Mouse (Mus musculus) thymus, postnatal 4 days (tissue): ENCODE results near the gene Rack1.
"Not testable (repeated sequence)": the region's sequence is repeated elsewhere in the genome, so short reads cannot be mapped to it uniquely, and the experiment has no call there.

Source experiments
- DNase-seq: peaks from one replicate; pipeline ENCODE4 v3.0.0; 2021

Gene Rack1

DNA sequence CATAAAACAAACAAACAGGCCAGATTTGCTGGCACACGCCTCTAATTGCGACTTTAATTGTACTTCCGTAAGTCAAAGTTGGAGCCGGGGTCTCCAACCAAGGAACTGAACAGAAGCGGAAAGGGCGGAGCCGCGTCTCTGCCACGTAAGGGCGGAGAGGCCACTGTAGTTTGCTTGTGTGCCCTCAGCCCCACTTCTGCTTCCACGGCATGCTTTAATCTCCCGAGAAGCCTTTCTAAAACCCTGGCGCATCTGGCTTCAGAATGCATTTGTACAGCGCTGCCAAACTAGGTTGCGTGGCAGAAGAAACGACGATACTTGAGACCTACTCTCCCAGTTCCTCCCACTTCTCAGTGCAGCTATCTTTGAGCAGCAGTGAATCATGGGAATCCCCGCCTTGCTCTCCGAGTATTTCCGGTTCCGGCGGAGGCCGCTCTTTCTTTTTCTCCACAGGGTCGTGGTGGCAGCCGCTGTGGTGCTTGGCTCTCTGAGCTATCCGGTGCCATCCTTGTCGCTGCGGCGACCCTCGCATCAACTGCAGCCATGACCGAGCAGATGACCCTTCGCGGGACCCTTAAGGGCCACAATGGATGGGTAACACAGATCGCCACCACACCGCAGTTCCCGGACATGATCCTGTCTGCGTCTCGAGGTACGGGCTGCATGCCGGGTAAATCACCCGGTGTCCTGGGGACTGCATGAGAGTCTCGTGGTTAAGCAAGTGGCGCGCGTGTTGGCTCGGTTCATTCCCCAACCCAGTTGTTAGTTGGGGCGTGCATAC is at the start of gene Rack1:
Rack1 (plus strand) TSS at position 412 of the 781 bp plus-strand sequence.
- peak; percentile 87 for DNase-seq

DNA sequence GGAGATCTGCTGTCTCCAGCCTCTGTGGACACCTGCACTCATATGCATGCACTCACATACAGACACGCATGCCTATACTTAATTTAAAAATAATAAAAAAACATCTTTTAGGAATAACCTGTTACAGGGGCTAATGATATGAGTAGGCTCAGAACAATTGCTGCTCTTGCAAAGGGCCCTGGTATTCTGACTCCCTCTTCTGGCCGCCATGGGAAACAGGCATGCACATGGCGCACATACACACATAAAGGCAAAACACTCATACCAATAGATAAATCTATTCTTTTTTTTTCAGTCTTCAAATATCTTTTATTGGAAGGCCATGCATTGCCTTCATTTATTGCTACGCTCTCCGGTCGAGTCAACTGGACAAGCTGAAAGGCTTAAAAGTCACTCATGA is 49.7 kb upstream of the Rack1 start:
- no peak for DNase-seq

- DNase-seq = not testable (repeated sequence)
Observed at GRCm38 (mm10) chr11:48753534-48753933, 46.6 kb upstream of the Rack1 start.

DNA sequence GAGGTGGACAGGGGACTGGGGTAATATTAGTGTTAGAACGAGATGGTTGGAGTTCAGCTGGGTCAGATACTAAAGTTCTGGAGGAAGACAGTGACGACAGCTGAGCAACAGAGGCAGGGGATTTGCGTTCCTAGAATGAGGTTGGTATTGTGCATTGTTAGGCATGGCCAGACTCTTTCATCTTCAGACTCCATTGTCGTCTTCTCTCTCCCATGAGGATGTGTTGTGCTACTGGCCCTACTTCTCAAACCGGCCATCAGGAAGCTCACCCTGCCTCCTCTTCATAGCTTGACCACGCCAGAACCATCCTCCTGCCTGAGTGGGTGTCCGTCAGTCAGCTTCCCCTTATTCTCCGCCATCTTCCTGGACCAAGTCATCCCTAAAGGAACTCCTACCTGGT is 41.1 kb upstream of the Rack1 start:
- no peak for DNase-seq

DNA sequence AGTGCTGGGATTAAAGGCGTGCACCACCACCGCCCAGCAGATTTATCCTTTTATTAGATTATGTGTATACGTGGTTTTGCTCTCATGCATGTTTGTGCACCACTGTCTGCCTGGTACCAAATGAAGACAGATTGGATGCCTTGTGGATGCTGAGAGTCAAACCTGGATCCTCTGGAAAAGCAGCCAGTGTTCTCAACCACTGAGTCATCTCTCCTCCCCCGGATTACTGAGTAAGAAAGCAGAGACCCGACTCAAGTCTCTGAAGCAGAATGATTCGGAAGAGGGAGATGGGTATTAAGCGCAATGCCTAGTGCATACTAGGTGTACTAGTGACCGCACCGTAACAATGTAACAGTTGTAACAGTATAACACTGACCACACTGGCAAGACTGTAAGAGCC is 36.0 kb upstream of the Rack1 start:
- no peak for DNase-seq

DNA sequence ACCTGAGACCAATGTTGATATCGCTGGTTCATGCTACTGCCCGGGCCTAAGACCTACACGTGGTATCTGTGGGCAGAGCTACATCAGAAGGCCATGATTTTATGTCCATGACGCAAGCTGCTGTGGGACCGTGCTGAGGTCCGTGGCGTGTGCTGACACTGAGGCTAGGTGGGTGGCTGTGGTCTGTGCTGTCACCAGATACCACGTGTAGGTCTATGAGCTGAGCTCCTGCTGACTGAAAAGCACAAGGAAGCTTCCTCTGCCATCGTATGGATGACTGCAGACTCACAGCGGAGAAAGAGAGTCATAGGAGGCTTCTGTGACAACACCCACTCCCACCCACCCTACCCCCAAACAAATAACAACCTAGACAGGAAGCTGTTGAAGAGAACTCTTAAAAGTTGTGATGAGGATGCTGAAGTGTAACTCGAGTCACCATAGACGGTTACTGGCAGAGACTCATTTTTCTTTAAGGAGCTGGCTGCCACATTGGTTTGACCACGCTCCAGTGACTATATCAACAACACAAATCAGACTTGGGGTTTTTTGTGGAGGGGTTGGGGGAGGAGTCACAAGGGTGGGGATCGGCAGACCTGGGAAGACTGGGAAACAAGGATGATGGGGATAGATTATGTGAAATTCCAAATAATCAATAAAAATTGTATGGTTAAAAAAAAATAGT is 32.8 kb upstream of the Rack1 start:
- no peak for DNase-seq

DNA sequence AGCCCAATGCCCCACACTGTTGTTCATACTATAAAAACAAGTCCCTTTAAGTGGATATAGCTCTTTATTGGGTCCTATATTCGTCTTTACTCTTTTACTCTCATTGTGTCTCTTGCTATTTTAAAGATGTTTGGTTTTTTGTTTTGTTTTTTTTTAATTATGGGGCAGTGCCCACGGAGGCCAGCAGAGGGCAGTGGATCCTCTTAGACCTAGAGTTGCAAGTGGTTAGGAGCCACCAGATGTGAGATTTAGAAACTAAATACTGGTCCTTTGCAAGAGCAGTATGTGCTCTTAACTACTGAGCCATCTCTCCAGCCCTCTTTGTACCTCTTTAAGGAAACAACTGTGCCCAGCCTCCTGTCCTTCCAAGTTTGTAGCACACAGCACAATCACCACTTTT is 28.4 kb upstream of the Rack1 start:
- peak; percentile 69 for DNase-seq

- peak; percentile 65 for DNase-seq
Observed at GRCm38 (mm10) chr11:48774443-48775298, 25.5 kb upstream of the Rack1 start.

DNA sequence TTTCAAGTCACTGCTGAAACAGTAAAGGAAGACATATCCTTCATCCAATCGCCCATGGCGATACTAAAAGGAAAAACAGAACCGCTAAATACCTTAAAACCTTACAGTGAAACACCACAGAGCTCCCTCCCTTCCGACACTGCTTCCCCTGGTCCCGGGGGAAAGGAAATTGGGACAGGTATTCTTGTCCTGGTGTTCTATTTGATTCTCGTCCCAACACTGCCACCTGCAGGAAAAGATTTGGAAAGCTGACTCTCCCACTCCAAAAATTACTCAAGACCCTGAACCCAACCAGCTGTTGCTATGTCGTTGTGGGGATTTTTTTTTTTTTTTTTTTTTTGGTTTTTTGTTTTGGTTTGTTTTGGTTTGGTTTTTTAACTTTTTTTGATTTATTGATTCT is 24.6 kb upstream of the Rack1 start:
- DNase-seq = peak; percentile 38

DNA sequence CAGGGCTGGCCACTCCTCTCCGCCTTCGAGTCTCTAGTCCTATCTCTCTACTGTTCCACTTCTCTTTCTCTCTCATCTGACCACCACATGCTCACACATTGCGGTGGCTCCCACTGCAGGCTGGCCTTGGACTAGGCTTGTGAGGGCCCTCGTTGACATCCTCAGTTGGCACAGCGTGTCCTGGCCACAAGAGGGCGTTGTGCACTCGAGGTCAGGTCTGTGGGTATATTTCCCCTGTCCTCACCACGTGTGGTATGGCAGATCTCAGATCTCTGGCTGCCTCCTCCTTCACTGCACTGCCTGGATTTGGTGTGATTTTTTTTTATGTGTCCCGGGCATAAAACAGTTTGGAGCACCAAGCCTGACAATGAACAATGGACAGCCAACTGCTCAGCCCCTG is 23.5 kb upstream of the Rack1 start:
- DNase-seq = peak; percentile 63

GRCm38 (mm10) chr11:48777303-48777702 is 22.8 kb upstream of the Rack1 start:
- DNase-seq = no peak

- peak; percentile 67 for DNase-seq
Observed at GRCm38 (mm10) chr11:48779450-48779849, 20.7 kb upstream of the Rack1 start.

- no peak for DNase-seq
Observed at GRCm38 (mm10) chr11:48782243-48782642, 17.9 kb upstream of the Rack1 start.

GRCm38 (mm10) chr11:48787455-48788211 is 12.5 kb upstream of the Rack1 start:
- DNase-seq = peak; percentile 67

DNA sequence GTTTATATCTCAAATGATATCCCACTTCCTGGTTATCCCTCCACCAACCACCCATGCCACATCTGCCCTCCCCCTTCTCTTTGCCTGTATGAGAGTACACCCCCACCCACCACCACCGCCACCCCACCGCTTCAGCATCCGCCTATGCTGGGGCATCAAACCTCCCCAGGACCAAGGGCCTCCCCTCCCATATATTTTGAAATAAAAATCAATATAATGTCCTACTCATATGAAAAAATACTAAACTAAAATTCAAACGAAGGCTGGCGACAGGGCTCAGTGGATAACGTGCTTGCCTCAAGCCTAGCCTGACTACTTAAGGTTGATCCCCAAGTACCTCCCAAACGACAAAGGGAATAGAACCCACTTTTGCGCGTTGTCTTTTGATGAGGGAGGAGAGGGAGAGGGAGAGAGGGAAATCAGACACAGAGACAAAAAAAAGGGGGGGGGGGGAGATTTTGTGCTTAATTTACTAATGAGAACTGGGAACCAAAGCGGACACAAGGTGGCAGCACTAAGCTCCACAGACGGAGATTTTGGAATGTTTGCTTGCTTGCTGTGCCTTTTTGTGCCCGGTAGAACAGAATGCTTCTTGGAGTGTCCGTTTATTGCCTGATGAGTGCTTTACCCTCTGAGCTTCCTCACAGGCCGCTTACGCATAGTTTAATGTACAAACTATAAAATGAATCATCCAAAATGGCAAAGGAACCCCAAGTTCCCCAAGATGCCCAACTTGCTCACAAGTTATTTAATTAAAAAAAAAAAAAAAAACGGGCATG is 11.6 kb upstream of the Rack1 start:
- peak; percentile 89 for DNase-seq

DNA sequence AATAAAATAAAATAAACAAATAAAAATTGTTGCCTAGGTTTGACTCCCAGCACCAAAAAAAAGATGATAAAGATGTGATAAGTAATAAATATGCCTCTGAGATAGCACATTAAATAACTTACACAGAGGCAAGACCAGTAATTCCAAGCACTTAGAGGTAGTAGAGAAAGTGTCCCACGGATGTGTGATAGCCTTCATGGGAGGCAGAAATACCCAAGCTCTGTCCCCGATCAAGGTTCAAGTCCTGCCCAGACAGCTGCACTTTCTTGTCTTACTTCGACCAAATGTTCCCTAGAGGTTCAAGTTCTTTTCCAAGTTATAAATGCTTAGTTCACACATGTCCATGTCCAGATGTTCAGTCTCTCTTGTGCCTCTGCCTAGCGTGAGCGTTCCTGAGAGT is 10.9 kb upstream of the Rack1 start:
- DNase-seq = no peak

- DNase-seq = peak; percentile 93
Observed at GRCm38 (mm10) chr11:48789973-48790823, 9.9 kb upstream of the Rack1 start.

GRCm38 (mm10) chr11:48790946-48791345 is 9.2 kb upstream of the Rack1 start:
- DNase-seq = no peak

DNA sequence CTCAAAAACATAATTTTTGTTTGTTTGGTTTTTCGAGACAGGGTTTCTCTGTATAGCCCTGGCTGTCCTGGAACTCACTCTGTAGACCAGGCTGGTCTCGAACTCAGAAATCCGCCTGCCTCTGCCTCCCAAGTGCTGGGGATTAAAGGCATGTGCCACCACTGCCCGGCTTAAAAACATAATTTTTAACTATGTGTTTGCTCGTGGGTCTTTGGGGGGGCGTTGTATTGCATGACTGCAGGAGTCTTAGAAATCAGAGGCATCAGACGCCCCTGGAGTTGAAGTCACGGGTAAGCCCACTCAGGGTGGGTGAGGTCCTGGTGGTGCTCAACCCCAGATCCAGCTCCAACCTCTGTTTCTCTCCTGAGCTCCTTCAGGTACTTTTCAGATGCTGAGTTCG is 8.2 kb upstream of the Rack1 start:
- DNase-seq = not testable (repeated sequence)

DNA sequence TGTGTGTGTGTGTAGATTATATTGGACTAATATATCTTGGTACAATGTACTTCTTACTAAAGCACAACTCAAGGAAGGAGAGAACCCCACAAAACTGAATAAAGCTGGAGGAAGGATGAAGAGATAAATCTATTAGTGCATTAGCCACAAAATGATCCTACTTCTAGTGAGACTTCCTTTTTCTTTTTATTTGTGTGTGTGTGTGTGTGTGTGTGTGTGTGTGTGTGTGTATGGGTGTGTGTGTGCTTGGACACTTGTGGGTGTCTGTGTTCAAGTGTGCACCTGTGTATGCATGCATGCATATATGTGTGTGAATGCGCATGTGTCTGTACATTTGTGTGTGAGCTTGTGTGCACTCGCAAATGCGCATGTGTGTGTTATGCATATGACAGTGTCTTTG is 6.9 kb upstream of the Rack1 start:
- DNase-seq = no peak

- DNase-seq = peak; percentile 71
Observed at GRCm38 (mm10) chr11:48795221-48795620, 4.9 kb upstream of the Rack1 start.
